ENCODE assay signal across 16 mouse cellular contexts in genomic region chr3:104298878-104299277, GRCm38 (mm10).
DNase-seq lines count a peak whose midpoint lies in the region; ATAC-seq and TF ChIP-seq lines count a peak whose summit lies in the region.
"Had no signal": no experiment of that assay in that cellular context is flagged by ENCODE, and none has a peak within 500 bp of the region (broad histone marks: within the 10 kb centered on the region; RNA-seq: fewer than 3 reads in every experiment).

No protein-coding gene starts in this region.

- POLR2A ChIA-PET in Patski (lab: Charles Lee), result no interaction called here

- WGBS in hindbrain, embryonic 11.5 days, result 34% methylated on average over 4 of the region's 4 CpGs
- 37% methylated on average over 4 of the region's 4 CpGs for WGBS in hindbrain, postnatal 0 days

- H3K27ac ChIP-seq in hindbrain, embryonic 11.5 days (ENCODE audit: low read depth, low read length), result no peak overlapping the region
- no peak overlapping the region for H3K27ac ChIP-seq in hindbrain, postnatal 0 days
- H3K27ac ChIP-seq: gastrocnemius, adult 2 months; liver, embryonic 13.5 days; neural tube, embryonic 12.5 days had no signal

- no peak overlapping the region for H3K9ac ChIP-seq in hindbrain, embryonic 11.5 days (ENCODE audit: low read depth, low read length)
- H3K9ac ChIP-seq in hindbrain, postnatal 0 days (replicated peaks; ENCODE audit: low read length), result no peak overlapping the region
- H3K9ac ChIP-seq: liver, embryonic 13.5 days; neural tube, embryonic 12.5 days had no signal

- TF ChIP-seq CTCF in hindbrain, postnatal 0 days (IDR thresholded peaks at IDR 0.05; ENCODE audit: low read depth), result no peak
- TF ChIP-seq CTCF in Patski (IDR thresholded peaks at IDR 0.05), result no peak

- CTCF ChIA-PET in Patski (lab: Charles Lee), result interaction anchor here (1.0 to 1.4 kb wide), 5 partner anchors 17 to 143 kb away, joined by 3 to 4 read pairs (median 3); no protein-coding TSS in a partner anchor

- DNase-seq in hindbrain, embryonic 11.5 days (ENCODE audit: low spot score), result peak; percentile 26
- no peak for DNase-seq in hindbrain, postnatal 0 days (ENCODE audit: low spot score)
- DNase-seq in CD4-positive helper T cell, adult 2 months (ENCODE audit: low read depth, low spot score), result peak; percentile 9
- DNase-seq in Patski (ENCODE audit: low read depth, low spot score), result peak; percentile 95
- DNase-seq in mesoderm, embryonic 11.5 days (ENCODE audit: low read depth, low spot score), result peak; percentile 24
- DNase-seq in layer of hippocampus, postnatal 14 days (ENCODE audit: low spot score in 2 of 2), result no peak
- no peak for DNase-seq in left cerebral cortex, postnatal 14 days (ENCODE audit: low spot score in 2 of 2)
- DNase-seq in heart, postnatal 36 days, result no peak
- DNase-seq: cerebellum, adult 9-10 months; gastrocnemius, adult 2 months; heart, adult 18-20 months; liver, embryonic 13.5 days; lung, postnatal 10 days; thymus, postnatal 4 days had no signal

- H3K4me1 ChIP-seq in hindbrain, embryonic 11.5 days (replicated peaks; ENCODE audit: control insufficient read depth, insufficient read depth, low read length), result 0 out of 2 replicates have a peak, but pooled peaks cover 2% of the 10 kb centered on the region
- no peaks in the 10 kb centered on the region for H3K4me1 ChIP-seq in hindbrain, postnatal 0 days (ENCODE audit: insufficient read depth, low read length)
- H3K4me1 ChIP-seq: liver, embryonic 13.5 days; neural tube, embryonic 12.5 days had no signal

- in situ Hi-C loops in Patski (cut with MboI; ENCODE audit: low pct_unique_long_range_greater_than_20kb), result loop anchor here (5.0 kb wide), 2 partner anchors 77 to 143 kb away; partner anchors contain the start of gene Magi3

- H3K27me3 ChIP-seq in hindbrain, embryonic 11.5 days (ENCODE audit: control insufficient read depth, insufficient read depth, low read length), result no peaks in the 10 kb centered on the region
- H3K27me3 ChIP-seq in hindbrain, postnatal 0 days (ENCODE audit: insufficient read depth, low read length), result no peaks in the 10 kb centered on the region
- H3K27me3 ChIP-seq in Patski, result no peaks in the 10 kb centered on the region
- H3K27me3 ChIP-seq: liver, embryonic 13.5 days; neural tube, embryonic 12.5 days had no signal

- no peak overlapping the region for H3K4me3 ChIP-seq in hindbrain, embryonic 11.5 days (ENCODE audit: low read depth, low read length)
- H3K4me3 ChIP-seq in hindbrain, postnatal 0 days (ENCODE audit: low read length), result no peak overlapping the region
- H3K4me3 ChIP-seq: gastrocnemius, adult 2 months; liver, embryonic 13.5 days; neural tube, embryonic 12.5 days had no signal

- intact Hi-C loops in left cerebral cortex, postnatal 14 days (cut with DNase I), result no loop called here
- intact Hi-C loops in heart, postnatal 36 days (cut with DNase I), result no loop called here

- no peak for ATAC-seq in hindbrain, embryonic 11.5 days (ENCODE audit: low FRiP score)
- no peak for ATAC-seq in hindbrain, postnatal 0 days
- peak; percentile 68 for ATAC-seq in Patski

- no peak overlapping the region for H3K4me2 ChIP-seq in hindbrain, embryonic 11.5 days (replicated peaks; ENCODE audit: low read depth, low read length)
- no peak overlapping the region for H3K4me2 ChIP-seq in hindbrain, postnatal 0 days (ENCODE audit: low read depth, low read length)
- H3K4me2 ChIP-seq: liver, embryonic 13.5 days; midbrain, embryonic 11.5 days; neural tube, embryonic 12.5 days had no signal

- H3K9me3 ChIP-seq in hindbrain, embryonic 11.5 days (ENCODE audit: control insufficient read depth, low read length), result no peaks in the 10 kb centered on the region
- no peaks in the 10 kb centered on the region for H3K9me3 ChIP-seq in hindbrain, postnatal 0 days (ENCODE audit: low read length)
- H3K9me3 ChIP-seq: liver, embryonic 13.5 days; neural tube, embryonic 12.5 days had no signal

- no peaks in the 10 kb centered on the region for H3K36me3 ChIP-seq in hindbrain, embryonic 11.5 days (ENCODE audit: control insufficient read depth, insufficient read depth, low read length)
- no peaks in the 10 kb centered on the region for H3K36me3 ChIP-seq in hindbrain, postnatal 0 days (ENCODE audit: insufficient read depth, low read length)
- H3K36me3 ChIP-seq: liver, embryonic 13.5 days; neural tube, embryonic 12.5 days had no signal

Comparison
In these comparisons a context has a peak if more than half of its experiments do, and no peak if none do; other contexts are left out.
1. DNase-seq: peak in hindbrain, embryonic 11.5 days (single experiment), CD4-positive helper T cell, adult 2 months (single experiment), Patski (single experiment) and mesoderm, embryonic 11.5 days (single experiment); none in hindbrain, postnatal 0 days (single experiment), layer of hippocampus, postnatal 14 days (0 of 2), left cerebral cortex, postnatal 14 days (0 of 2) and heart, postnatal 36 days (0 of 2).